13 mouse cellular contexts compared by ENCODE assay signal in the genomic region with DNA sequence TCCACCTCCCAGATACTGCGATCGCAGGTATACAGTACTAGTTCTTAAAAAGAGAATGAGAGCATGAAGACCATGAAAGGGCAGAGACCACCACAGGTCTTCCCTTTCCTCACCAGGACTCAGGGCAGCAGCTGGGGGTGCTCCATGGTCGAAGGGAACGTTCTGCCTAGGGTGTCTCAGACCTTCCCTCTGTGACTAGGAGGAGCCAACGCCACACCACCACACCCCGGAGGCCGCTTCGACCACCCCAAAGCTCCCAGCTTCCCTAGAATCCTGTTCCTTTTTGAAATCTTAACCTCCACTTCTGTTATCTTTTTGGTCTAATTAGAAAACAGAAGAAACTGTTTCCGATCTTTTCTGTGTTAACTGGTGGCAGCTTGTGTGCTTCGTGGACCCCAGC. TPM values are rescaled to one million over a fixed set of nuclear protein-coding genes. Genes with fewer than 3 reads are reported as not detected.
DNase-seq lines count a peak whose midpoint lies in the region; ATAC-seq and TF ChIP-seq lines count a peak whose summit lies in the region.
"Had no signal": no experiment of that assay in that cellular context is flagged by ENCODE, and none has a peak within 500 bp of the region (broad histone marks: within the 10 kb centered on the region; RNA-seq: fewer than 3 reads in every experiment).

No protein-coding gene starts in this region.

- TF ChIP-seq POLR2A in kidney, adult 2 months (IDR thresholded peaks at IDR 0.05; ENCODE audit: low read depth, low read length), result no peak
- no peak for TF ChIP-seq POLR2A in bone marrow macrophage, adult 2 months (IDR thresholded peaks at IDR 0.05; ENCODE audit: borderline replicate concordance, low read depth, low read length)

- peak overlapping the region; percentile 78 for H3K4me2 ChIP-seq in liver, embryonic 16.5 days (ENCODE audit: low read depth, low read length)
- H3K4me2 ChIP-seq: embryonic facial prominence, embryonic 13.5 days; hindbrain, embryonic 12.5 days; limb, embryonic 12.5 days; midbrain, embryonic 13.5 days had no signal

- H3K4me1 ChIP-seq in kidney, adult 2 months (ENCODE audit: control insufficient read depth, insufficient read depth, low read length), result peaks cover 42% of the 10 kb centered on the region
- peaks cover 29% of the 10 kb centered on the region for H3K4me1 ChIP-seq in bone marrow macrophage, adult 2 months (ENCODE audit: control insufficient read depth, insufficient read depth, low read length)
- peaks cover 70% of the 10 kb centered on the region for H3K4me1 ChIP-seq in liver, embryonic 16.5 days (ENCODE audit: control insufficient read depth, low read depth, low read length)

- H3K27ac ChIP-seq in kidney, adult 2 months (ENCODE audit: insufficient read depth, low read depth, low read length), result peak overlapping the region; percentile 88
- peak overlapping the region; percentile 85 for H3K27ac ChIP-seq in bone marrow macrophage, adult 2 months (ENCODE audit: insufficient read depth, low read depth, low read length)
- H3K27ac ChIP-seq in liver, embryonic 16.5 days (ENCODE audit: low read length), result peak overlapping the region; percentile 98
- H3K27ac ChIP-seq: embryonic facial prominence, embryonic 13.5 days; hindbrain, embryonic 12.5 days; limb, embryonic 12.5 days; midbrain, embryonic 13.5 days had no signal

- DNase-seq in kidney, adult 2 months, result no peak
- DNase-seq in kidney, postnatal 14 days, result no peak
- peak; percentile 70 for DNase-seq in liver
- DNase-seq in right cerebral cortex, postnatal 25 days, result no peak
- DNase-seq: layer of hippocampus, adult 9-11 months had no signal

- no peaks in the 10 kb centered on the region for H3K27me3 ChIP-seq in kidney, adult 2 months (replicated peaks; ENCODE audit: control insufficient read depth, insufficient read depth, low read length)
- no peaks in the 10 kb centered on the region for H3K27me3 ChIP-seq in liver, embryonic 16.5 days (ENCODE audit: control insufficient read depth, insufficient read depth, low read depth, low read length)
- H3K27me3 ChIP-seq: embryonic facial prominence, embryonic 13.5 days; hindbrain, embryonic 12.5 days; limb, embryonic 12.5 days; midbrain, embryonic 13.5 days had no signal

- no peak for ATAC-seq in liver, embryonic 16.5 days (ENCODE audit: low read depth)
- ATAC-seq in monocyte, adult 5-6 weeks (replicated peaks; ENCODE audit: insufficient number of reproducible peaks, low FRiP score, low TSS enrichment, poor library complexity, severe bottlenecking), result no peak
- ATAC-seq: inflammation-experienced regulatory T-cells, adult 6 months; midbrain, embryonic 13.5 days had no signal

- H3K9ac ChIP-seq in liver, embryonic 16.5 days (ENCODE audit: low read depth, low read length), result peak overlapping the region; percentile 78
- H3K9ac ChIP-seq: hindbrain, embryonic 12.5 days; limb, embryonic 12.5 days; midbrain, embryonic 13.5 days had no signal

- 81% methylated on average over 10 of the region's 10 CpGs for WGBS in kidney, adult 2 months
- 84% methylated on average over 10 of the region's 10 CpGs for WGBS in liver, embryonic 16.5 days (ENCODE audit: insufficient replicate concordance)

- H3K9me3 ChIP-seq in liver, embryonic 16.5 days (replicated peaks; ENCODE audit: control insufficient read depth, low read length), result no peaks in the 10 kb centered on the region
- H3K9me3 ChIP-seq: embryonic facial prominence, embryonic 13.5 days; hindbrain, embryonic 12.5 days; limb, embryonic 12.5 days; midbrain, embryonic 13.5 days had no signal

- no peaks in the 10 kb centered on the region; the same call in 1 of the 2 replicates for H3K36me3 ChIP-seq in kidney, adult 2 months (ENCODE audit: control insufficient read depth, insufficient read depth, low read length)
- peaks cover 6% of the 10 kb centered on the region for H3K36me3 ChIP-seq in liver, embryonic 16.5 days (ENCODE audit: control insufficient read depth, insufficient read depth)

- no peak overlapping the region for H3K4me3 ChIP-seq in kidney, adult 2 months (ENCODE audit: insufficient read depth, low read depth, low read length)
- peak overlapping the region; percentile 16 for H3K4me3 ChIP-seq in bone marrow macrophage, adult 2 months (ENCODE audit: insufficient read depth, low read length)
- peak overlapping the region; percentile 72 for H3K4me3 ChIP-seq in liver, embryonic 16.5 days (ENCODE audit: low read depth, low read length)
- H3K4me3 ChIP-seq: embryonic facial prominence, embryonic 13.5 days; hindbrain, embryonic 12.5 days; limb, embryonic 12.5 days; midbrain, embryonic 13.5 days had no signal

- TF ChIP-seq CTCF in kidney, adult 2 months (conservative IDR thresholded peaks at IDR 0.05; ENCODE audit: insufficient read depth, insufficient read length, low read depth, low read length), result no peak
- no peak for TF ChIP-seq CTCF in bone marrow macrophage, adult 2 months (IDR thresholded peaks at IDR 0.05; ENCODE audit: low read depth, low read length)

RNA-seq across cellular contexts. Expression of a gene that starts 37.8 kb away (rescaled TPM):
- polyA plus RNA-seq in kidney, adult 2 months (2012; rRNA removed), result 29.3 and 31.1 TPM in 2 replicates
- polyA plus RNA-seq in bone marrow macrophage, adult 2 months (2012; ENCODE audit: insufficient read depth, insufficient read length, missing spikeins), result 27.2 and 35.3 TPM in 2 replicates
- polyA plus RNA-seq in liver, embryonic 16.5 days (2015; fragmentation: Nextera tagmentation; extraction: Ambion mirVana), result 25.1 and 29.4 TPM in 2 replicates
- 15.8 to 51.1 TPM (median 20.4 TPM) in 3 replicates for total RNA-seq in monocyte, adult 5-6 weeks (2017)
